Mouse (Mus musculus) neural tube, embryonic 14.5 days (tissue): ENCODE data around the gene Rabgap1. TPM values are rescaled to one million over a fixed set of nuclear protein-coding genes. Genes with fewer than 3 reads are reported as not detected.

Experiments used
- ATAC-seq: fragments of 200-750 bp; cut with Nextera tagmentation; 2 replicates; pipeline ENCODE4 v1.8.0; 2017; ENCODE audit warnings: low read depth, mild to moderate bottlenecking, moderate TSS enrichment, moderate library complexity
- H3K27ac ChIP-seq: fragments of 300-500 bp; sonication (generic); 2 replicates; pipeline ENCODE4 v1.5.1; 2014; ENCODE audit warnings: low read depth, mild to moderate bottlenecking, control low read depth, low read length, moderate library complexity, mixed read lengths
- H3K27me3 ChIP-seq: fragments of 300-500 bp; sonication (generic); 2 replicates; pipeline ENCODE4 v1.6.1; 2014; ENCODE audit warnings: low read length; ENCODE audit not compliant: control insufficient read depth, insufficient read depth
- H3K36me3 ChIP-seq: fragments of 300-500 bp; sonication (generic); 2 replicates; pipeline ENCODE4 v1.6.1; 2014; ENCODE audit warnings: low read length, mixed read lengths; ENCODE audit not compliant: control insufficient read depth, insufficient read depth
- H3K4me1 ChIP-seq: fragments of 300-500 bp; sonication (generic); 2 replicates; pipeline ENCODE4 v1.6.1; 2014; ENCODE audit warnings: low read length; ENCODE audit not compliant: control insufficient read depth, insufficient read depth
- H3K4me2 ChIP-seq: fragments of 300-500 bp; sonication (generic); 2 replicates; pipeline ENCODE4 v1.6.1; 2014; ENCODE audit warnings: mild to moderate bottlenecking, low read depth, low read length, control low read depth
- H3K4me3 ChIP-seq: fragments of 300-500 bp; sonication (generic); 2 replicates; pipeline ENCODE4 v1.5.1; 2014; ENCODE audit warnings: low read depth, low read length, control low read depth, mixed read lengths
- H3K9ac ChIP-seq: fragments of 300-500 bp; sonication (generic); replicated peaks from 2 replicates; pipeline ENCODE4 v1.6.1; 2014; ENCODE audit warnings: low read depth, mild to moderate bottlenecking, control low read depth, low read length, mixed read lengths
- H3K9me3 ChIP-seq: fragments of 300-500 bp; sonication (generic); 2 replicates; pipeline ENCODE4 v1.6.1; 2016; ENCODE audit warnings: low read length; ENCODE audit not compliant: control insufficient read depth
- WGBS: fragments of 180-500 bp; shearing (Covaris S2); extraction: QIAGEN DNeasy Blood & Tissue Kit; methylation state at CpG from one replicate; pipeline ENCODE4 v1.1.7; 2014; 5-methylcytosine and 5-hydroxymethylcytosine counted together
- polyA plus RNA-seq: library from polyadenylated mRNA; unstranded; fragments of >200 nt; fragmentation: Nextera tagmentation; extraction: Ambion mirVana; gene quantifications from 2 replicates; pipeline ENCODE4 v1.2.1, GENCODE M21; 2014

The Rabgap1 gene
- polyA plus RNA-seq, result 64.5 and 104 TPM in 2 replicates

DNA sequence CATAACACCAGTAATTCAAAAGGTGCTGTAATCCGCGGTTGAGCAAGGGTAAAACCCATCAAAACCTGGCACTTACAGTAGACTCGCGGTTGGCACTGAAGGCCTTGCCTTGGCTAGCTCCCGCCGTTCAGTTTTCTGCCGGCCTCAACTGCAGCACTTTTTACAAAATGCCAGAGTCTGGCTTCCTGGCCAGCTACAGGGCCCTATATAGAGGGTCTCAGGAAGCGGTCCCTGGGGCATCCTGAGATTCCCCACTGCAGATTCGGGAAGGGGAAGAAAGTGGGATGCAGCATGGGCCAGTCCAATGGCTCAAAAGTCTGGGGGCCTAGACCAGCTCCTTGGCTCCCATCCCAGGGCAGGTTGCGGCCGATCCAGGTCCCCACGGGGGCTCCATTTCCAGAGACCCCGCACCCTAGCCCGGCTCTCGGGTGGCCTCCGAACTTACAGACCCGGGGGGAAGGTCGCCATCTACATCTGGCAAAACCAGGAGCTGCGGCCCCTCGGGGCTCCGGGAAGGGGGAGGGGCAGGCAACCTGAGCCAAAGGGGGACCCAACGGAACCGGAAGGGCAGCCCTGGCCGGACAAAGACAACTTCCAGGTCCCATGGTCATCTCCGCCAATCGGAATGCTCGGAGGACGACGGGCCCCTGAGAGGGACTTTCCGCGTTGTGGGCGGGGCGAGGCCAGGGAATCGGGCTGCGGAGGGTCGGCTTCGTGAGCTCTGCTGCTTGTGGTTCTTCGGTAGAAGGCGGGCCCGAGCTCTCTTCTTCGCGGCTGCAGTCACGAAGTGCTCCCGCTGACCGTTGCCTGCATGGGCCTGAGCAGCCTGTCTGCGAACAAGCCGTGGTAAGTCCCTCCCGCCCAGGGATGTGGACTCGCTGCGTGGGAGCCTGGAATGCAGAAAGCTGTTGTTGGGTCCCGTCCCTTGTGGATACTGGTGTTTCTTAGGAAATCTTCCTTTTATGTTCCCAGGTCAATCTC is at the start of gene Rabgap1, which contains the start of the genes Zbtb26 and Zbtb6:
Rabgap1 (plus strand) TSS at position 669 of the 981 bp plus-strand sequence.
Zbtb26 (minus strand) TSS at position 525 of the 981 bp plus-strand sequence.
Zbtb6 (minus strand) TSS at position 561 of the 981 bp plus-strand sequence.
- Histone ChIP-seq H3K36me3 (no peaks in the 10 kb centered on the region), H3K4me1 (peaks cover 13% of the 10 kb centered on the region; the same call in 1 of the 2 replicates), H3K27ac (peak within 1 kb of the TSS; percentile 84), H3K9me3 (no peaks in the 10 kb centered on the region), H3K27me3 (no peaks in the 10 kb centered on the region), H3K4me3 (peak within 1 kb of the TSS; percentile 87), H3K9ac (peak within 1 kb of the TSS; percentile 87), H3K4me2 (peak within 1 kb of the TSS; percentile 69)
- peak; percentile 98 for ATAC-seq
- WGBS, result under 1% methylated on average over 51 of the region's 51 CpGs

DNA sequence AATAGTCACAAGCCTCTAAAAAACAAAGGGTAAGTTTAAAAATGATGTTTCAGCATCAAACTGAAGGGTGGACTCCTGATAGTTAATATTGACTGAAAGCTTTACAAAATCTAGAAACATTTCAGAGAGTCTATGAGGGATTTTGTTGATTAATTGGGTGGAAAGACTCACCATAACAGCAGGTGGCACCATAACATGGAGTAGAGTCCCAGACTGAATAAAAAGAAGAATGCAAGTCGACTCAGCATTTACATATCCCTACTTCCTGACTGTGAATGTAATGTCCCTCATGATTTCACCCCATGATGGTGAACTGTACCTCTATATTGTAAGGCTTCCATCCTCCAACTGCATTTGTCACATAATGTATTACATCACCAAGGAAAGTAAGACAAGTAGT is 47.5 kb upstream of the Rabgap1 start:
- Histone ChIP-seq H3K9ac (no peak overlapping the region), H3K36me3 (peaks cover 22% of the 10 kb centered on the region), H3K9me3 (no peaks in the 10 kb centered on the region), H3K4me1 (no peaks in the 10 kb centered on the region), H3K4me3 (no peak overlapping the region), H3K27me3 (no peaks in the 10 kb centered on the region), H3K4me2 (no peak overlapping the region), H3K27ac (no peak overlapping the region)
- 61% methylated on average over 1 of the region's 1 CpGs for WGBS
- ATAC-seq, result no peak

DNA sequence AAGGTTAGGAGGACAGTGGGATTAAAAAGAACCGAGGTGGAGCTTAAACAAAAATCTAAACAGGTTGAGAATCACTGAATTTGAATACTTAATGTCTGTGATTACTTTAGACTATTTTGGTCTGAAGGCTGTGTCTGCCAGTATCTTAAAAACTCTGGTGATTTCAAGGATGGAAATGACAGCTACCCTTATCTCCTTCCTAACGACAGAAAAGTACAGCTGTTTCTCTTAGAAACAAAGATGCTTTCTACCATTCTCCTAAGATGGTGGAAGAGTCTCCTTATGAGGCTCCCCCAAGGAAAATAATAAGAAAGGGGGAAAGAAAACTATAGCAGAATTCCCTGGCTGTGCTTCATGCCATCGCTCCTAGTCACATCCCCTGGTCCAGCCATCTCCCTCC is 21.2 kb upstream of the Rabgap1 start:
- H3K4me2 ChIP-seq, result peak overlapping the region; percentile 60
- 10% methylated on average over 3 of the region's 3 CpGs for WGBS
- H3K9me3 ChIP-seq, result no peaks in the 10 kb centered on the region
- H3K4me1 ChIP-seq, result peaks cover 10% of the 10 kb centered on the region; the same call in 1 of the 2 replicates
- ATAC-seq, result no peak
- peak overlapping the region; percentile 96 for H3K27ac ChIP-seq
- H3K9ac ChIP-seq, result peak overlapping the region; percentile 99
- H3K4me3 ChIP-seq, result peak overlapping the region; percentile 100
- no peaks in the 10 kb centered on the region; the same call in 1 of the 2 replicates for H3K27me3 ChIP-seq
- no peaks in the 10 kb centered on the region for H3K36me3 ChIP-seq

DNA sequence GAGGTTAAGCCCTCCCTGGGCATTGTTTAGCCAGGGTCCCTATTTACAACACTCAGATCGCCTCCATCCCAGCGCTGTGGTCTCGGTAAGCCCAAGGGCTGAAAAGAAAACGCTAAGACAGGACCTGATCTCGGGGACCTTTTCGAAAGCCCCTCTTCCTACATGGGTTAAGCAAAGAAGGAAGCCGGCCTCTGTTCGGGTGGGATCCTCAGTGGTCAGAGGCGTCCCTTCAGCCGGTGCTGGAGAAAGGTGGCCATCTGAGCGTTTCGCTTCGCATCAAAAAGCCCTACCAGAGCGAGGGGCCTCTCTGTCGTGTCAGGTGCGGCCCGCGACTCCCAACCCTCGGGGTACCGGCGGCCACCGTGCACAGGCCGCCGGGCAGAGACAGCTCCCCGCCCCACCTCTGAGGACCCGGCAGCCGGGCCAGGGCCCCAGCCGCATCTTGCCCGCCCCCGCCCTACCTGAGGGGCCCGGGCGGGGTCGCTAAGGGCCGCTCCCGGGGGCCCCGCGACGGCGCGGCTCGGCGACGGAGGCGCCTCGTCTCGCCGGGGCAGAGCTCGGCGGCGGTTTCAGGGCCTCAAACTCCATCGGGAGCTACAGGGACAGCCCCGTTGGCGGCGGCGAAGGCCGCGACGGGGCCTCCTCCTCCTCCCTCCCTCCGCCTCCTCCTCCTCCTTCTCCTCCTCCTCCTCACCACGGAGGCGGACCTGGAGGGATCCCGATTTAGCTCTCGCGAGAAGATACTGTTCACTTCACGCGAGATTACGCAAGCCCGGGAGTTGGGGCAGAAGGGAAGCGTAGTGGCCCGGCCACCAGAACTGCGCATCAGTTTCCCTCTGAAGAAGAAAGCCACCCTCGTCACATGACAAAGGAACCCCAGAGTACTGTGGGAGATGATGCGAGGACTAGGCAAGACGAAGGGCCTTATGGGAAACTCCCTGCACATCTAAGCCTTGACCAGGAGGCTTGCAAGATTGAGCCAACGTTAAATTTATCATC is 20.5 kb upstream of the Rabgap1 start, which contains the start of gene Rc3h2:
Rc3h2 (minus strand) TSS at position 598 of the 999 bp plus-strand sequence.
- Histone ChIP-seq H3K27me3 (no peaks in the 10 kb centered on the region; the same call in 1 of the 2 replicates), H3K36me3 (no peaks in the 10 kb centered on the region), H3K27ac (peak within 1 kb of the TSS; percentile 96), H3K4me1 (peaks cover 10% of the 10 kb centered on the region; the same call in 1 of the 2 replicates), H3K4me3 (peak within 1 kb of the TSS; percentile 100), H3K4me2 (peak within 1 kb of the TSS; percentile 60), H3K9me3 (no peaks in the 10 kb centered on the region), H3K9ac (peak within 1 kb of the TSS; percentile 99)
- peak; percentile 98 for ATAC-seq
- under 1% methylated on average over 61 of the region's 75 CpGs for WGBS

DNA sequence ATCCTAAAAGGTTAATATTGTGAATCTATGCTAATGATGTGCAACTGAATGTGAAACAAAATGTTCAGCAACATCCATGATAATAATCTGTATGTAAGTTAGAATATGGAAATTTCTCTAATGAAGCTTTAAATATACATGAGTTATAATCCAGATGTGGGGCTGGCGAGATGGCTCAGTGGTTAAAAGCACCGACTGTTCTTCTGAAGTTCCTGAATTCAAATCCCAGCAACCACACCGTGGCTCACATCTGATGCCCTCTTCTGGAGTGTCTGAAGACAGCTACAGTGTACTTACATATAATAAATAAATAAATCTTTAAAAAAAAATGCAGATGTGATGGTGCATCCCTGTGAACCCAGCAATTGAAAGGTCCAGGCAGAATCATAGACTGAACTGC is 19.4 kb upstream of the Rabgap1 start:
- Histone ChIP-seq H3K4me3 (no peak overlapping the region), H3K4me1 (peaks cover 10% of the 10 kb centered on the region; the same call in 1 of the 2 replicates), H3K27me3 (no peaks in the 10 kb centered on the region; the same call in 1 of the 2 replicates), H3K9me3 (no peaks in the 10 kb centered on the region), H3K27ac (no peak overlapping the region), H3K4me2 (no peak overlapping the region), H3K9ac (no peak overlapping the region), H3K36me3 (peaks cover 4% of the 10 kb centered on the region)
- 55% methylated on average over 3 of the region's 3 CpGs for WGBS
- no peak for ATAC-seq

DNA sequence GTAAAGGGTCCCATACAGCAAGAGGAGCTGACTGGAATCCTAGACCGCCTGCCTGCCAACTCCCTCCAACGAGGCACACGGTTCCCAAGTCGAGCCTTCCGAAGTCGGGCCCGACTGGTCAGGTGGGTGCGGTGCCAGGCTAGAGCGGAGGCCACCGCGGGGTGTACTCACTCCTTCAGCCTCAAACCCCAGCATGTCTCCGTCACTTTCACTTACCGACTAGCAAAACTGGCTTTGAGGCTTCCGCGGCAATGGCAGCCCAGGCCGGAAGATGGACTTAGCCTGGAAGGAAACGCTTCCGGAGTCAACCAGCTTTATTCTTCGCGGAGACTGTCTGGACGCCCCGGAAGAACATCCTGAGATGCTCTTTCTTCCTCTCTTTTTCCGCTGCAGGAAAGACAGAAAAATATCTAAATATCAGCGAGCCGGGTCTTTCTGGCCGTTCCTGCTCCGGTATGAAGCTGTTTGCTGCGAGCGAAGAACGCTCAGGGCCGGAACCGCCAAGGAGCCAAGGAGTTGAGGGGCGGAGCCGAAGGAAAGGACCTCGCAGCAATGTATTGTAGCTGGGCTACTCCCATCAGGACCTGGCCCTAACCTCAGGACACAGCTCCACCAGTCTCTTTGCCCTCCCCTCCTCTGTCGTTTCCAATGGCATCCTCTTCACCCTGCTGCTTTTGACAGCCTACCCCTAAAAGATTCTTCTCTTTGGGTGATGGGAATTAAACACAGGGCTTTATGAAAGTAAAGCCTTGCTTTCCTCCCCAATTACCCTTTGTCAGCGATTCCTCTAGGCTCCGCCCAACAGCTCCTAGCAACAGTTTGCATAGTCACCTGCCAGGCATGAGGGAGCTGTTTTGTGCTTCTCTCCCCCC is 12.2 kb upstream of the Rabgap1 start:
- Histone ChIP-seq H3K9ac (peak overlapping the region; percentile 88), H3K4me1 (peaks cover 11% of the 10 kb centered on the region), H3K27me3 (no peaks in the 10 kb centered on the region), H3K4me2 (peak overlapping the region; percentile 95), H3K9me3 (no peaks in the 10 kb centered on the region), H3K4me3 (peak overlapping the region; percentile 91), H3K27ac (peak overlapping the region; percentile 99), H3K36me3 (peaks cover 9% of the 10 kb centered on the region)
- under 1% methylated on average over 38 of the region's 38 CpGs for WGBS
- ATAC-seq, result peak; percentile 97

DNA sequence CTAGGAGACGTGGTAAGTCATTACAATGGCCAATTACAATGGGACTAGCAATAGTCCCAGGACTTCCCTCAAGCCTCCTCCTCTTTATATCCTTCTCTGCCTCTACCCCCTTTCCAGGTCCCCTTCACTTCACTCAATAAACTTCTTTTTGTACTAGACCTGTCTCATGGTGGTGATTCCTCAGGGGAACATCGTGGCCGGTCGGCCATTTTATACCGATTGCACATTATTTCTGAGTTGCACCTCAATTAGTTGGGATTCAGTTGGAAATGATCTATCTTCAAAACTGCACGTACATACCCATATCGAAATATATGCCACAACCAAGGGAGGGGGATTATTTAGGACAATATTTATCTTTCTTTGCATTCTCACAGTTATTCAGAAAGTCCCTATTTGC is 11.5 kb upstream of the Rabgap1 start:
- ATAC-seq, result peak; percentile 33; the same call in 1 of the 2 replicates
- Histone ChIP-seq H3K9me3 (no peaks in the 10 kb centered on the region), H3K27ac (peak overlapping the region; percentile 99), H3K4me2 (peak overlapping the region; percentile 95), H3K4me3 (peak overlapping the region; percentile 91), H3K9ac (peak overlapping the region; percentile 88), H3K36me3 (peaks cover 9% of the 10 kb centered on the region), H3K4me1 (peaks cover 11% of the 10 kb centered on the region), H3K27me3 (no peaks in the 10 kb centered on the region)
- WGBS, result 20% methylated on average over 7 of the region's 7 CpGs
